Mouse (Mus musculus) liver, embryonic 14.5 days (tissue): Measurements from ENCODE around the gene Sdr9c7.

Experiments used
- CTCF ChIP-seq: IDR thresholded peaks from 2 replicates; pipeline ENCODE4 v1.5.1; 2016; ENCODE audit warnings: antibody characterized with exemption, low read depth, control low read depth
- EP300 ChIP-seq: IDR thresholded peaks from 2 replicates; pipeline ENCODE4 v1.6.1; 2016; ENCODE audit warnings: antibody characterized with exemption, low read depth

- TF ChIP-seq CTCF: no peak
- no peak for TF ChIP-seq EP300
Observed at GRCm38 (mm10) chr10:127849628-127850027, 48.7 kb upstream of the Sdr9c7 start, which contains the start of gene Rdh19.
